Mouse (Mus musculus): Measurements from ENCODE around the gene B3gat2.
A peak's percentile ranks its signal among the peaks of the same experiment; 100 is the strongest.

The B3gat2 gene

GRCm38 (mm10) chr1:23761502-23762135 is at the start of gene B3gat2:
TSS of gene B3gat2 (plus strand) at chr1:23761753.
- peak; percentile 69 for ATAC-seq (ENCODE audit: low TSS enrichment)

GRCm38 (mm10) chr1:23720326-23720725 is 41.2 kb upstream of the B3gat2 start:
- ATAC-seq (ENCODE audit: low TSS enrichment): no peak

GRCm38 (mm10) chr1:23721036-23721435 is 40.5 kb upstream of the B3gat2 start:
- ATAC-seq (ENCODE audit: low TSS enrichment): no peak

- no peak for ATAC-seq (ENCODE audit: low TSS enrichment)
Measured at GRCm38 (mm10) chr1:23722469-23723372, 38.8 kb upstream of the B3gat2 start.

GRCm38 (mm10) chr1:23731324-23731723 is 30.2 kb upstream of the B3gat2 start:
- ATAC-seq (ENCODE audit: low TSS enrichment): peak; percentile 97

- ATAC-seq (ENCODE audit: low TSS enrichment): no peak
Measured at GRCm38 (mm10) chr1:23750864-23751532, 10.6 kb upstream of the B3gat2 start.

- no peak for ATAC-seq (ENCODE audit: low TSS enrichment)
Measured at GRCm38 (mm10) chr1:23753091-23753490, 8.5 kb upstream of the B3gat2 start.

- ATAC-seq (ENCODE audit: low TSS enrichment): no peak
Measured at GRCm38 (mm10) chr1:23753591-23753990, 8.0 kb upstream of the B3gat2 start.

GRCm38 (mm10) chr1:23754340-23754739 is 7.2 kb upstream of the B3gat2 start:
- no peak for ATAC-seq (ENCODE audit: low TSS enrichment)

- no peak for ATAC-seq (ENCODE audit: low TSS enrichment)
Measured at GRCm38 (mm10) chr1:23754967-23755366, 6.6 kb upstream of the B3gat2 start.

GRCm38 (mm10) chr1:23762136-23762687 is 659 bp downstream of the B3gat2 start:
- ATAC-seq (ENCODE audit: low TSS enrichment): peak; percentile 45

GRCm38 (mm10) chr1:23762782-23763630 is 1.5 kb downstream of the B3gat2 start:
- ATAC-seq (ENCODE audit: low TSS enrichment): peak; percentile 91

- no peak for ATAC-seq (ENCODE audit: low TSS enrichment)
Measured at GRCm38 (mm10) chr1:23763726-23764125, 2.2 kb downstream of the B3gat2 start.

- no peak for ATAC-seq (ENCODE audit: low TSS enrichment)
Measured at GRCm38 (mm10) chr1:23764710-23765109, 3.2 kb downstream of the B3gat2 start.

GRCm38 (mm10) chr1:23773039-23773438 is 11.5 kb downstream of the B3gat2 start:
- ATAC-seq (ENCODE audit: low TSS enrichment): no peak

- peak; percentile 94 for ATAC-seq (ENCODE audit: low TSS enrichment)
Measured at GRCm38 (mm10) chr1:23792737-23793533, 31.4 kb downstream of the B3gat2 start.

GRCm38 (mm10) chr1:23798306-23798705 is 36.8 kb downstream of the B3gat2 start:
- ATAC-seq (ENCODE audit: low TSS enrichment): no peak

GRCm38 (mm10) chr1:23821615-23822014 is 60.1 kb downstream of the B3gat2 start:
- ATAC-seq (ENCODE audit: low TSS enrichment): peak; percentile 62; the same call in 1 of the 2 replicates

- peak; percentile 88 for ATAC-seq (ENCODE audit: low TSS enrichment)
Measured at GRCm38 (mm10) chr1:23826887-23827758, 65.6 kb downstream of the B3gat2 start.

Data from frontal cortex, adult (tissue).